Mouse (Mus musculus) liver, embryonic 14.5 days (tissue): ENCODE measurements at regions not wholly inside any gene's neighbourhood (a gene's known extent, or its start where the extent isn't known, plus 50 kb on each side); places are given as distances from the start of the nearest gene placed in this dataset.

Experiments
- ATAC-seq: fragments of 200-750 bp; cut with Nextera tagmentation; 2 replicates; pipeline ENCODE4 v1.8.0; 2017; ENCODE audit warnings: moderate number of reproducible peaks, mild to moderate bottlenecking, moderate library complexity; ENCODE audit not compliant: insufficient read depth
- DNase-seq, 3 experiments: peaks; one replicate each; pipeline ENCODE4 v3.0.0-alpha.2; 2012 to 2013; ENCODE audit warnings: low read depth in 3 of 3, low spot score in 3 of 3
- H3K27ac ChIP-seq: fragments of 300-500 bp; sonication (generic); 2 replicates; pipeline ENCODE4 v1.5.1; 2014; ENCODE audit warnings: moderate library complexity, mild to moderate bottlenecking, control low read depth, inconsistent platforms
- H3K27me3 ChIP-seq: fragments of 300-500 bp; sonication (generic); 2 replicates; pipeline ENCODE4 v1.6.1; 2014; ENCODE audit warnings: mild to moderate bottlenecking, low read length, moderate library complexity; ENCODE audit not compliant: control insufficient read depth, insufficient read depth
- H3K36me3 ChIP-seq: fragments of 300-500 bp; sonication (generic); replicated peaks from 2 replicates; pipeline ENCODE4 v1.6.1; 2014; ENCODE audit warnings: low read depth; ENCODE audit not compliant: control insufficient read depth, insufficient read depth
- H3K4me1 ChIP-seq, 2 experiments: fragments of 200-500 bp in 1 of 2; fragments of 300-500 bp in 1 of 2; sonication (generic) in 1 of 2; replicated peaks; 2 replicates each; pipeline ENCODE4 v1.6.1; 2012 to 2014; ENCODE audit warnings: antibody characterized with exemption in 1 of 2, inconsistent platforms in 1 of 2, low read length in 1 of 2; ENCODE audit not compliant: control insufficient read depth in 2 of 2, insufficient read depth in 2 of 2
- H3K4me2 ChIP-seq: fragments of 300-500 bp; sonication (generic); 2 replicates; pipeline ENCODE4 v1.6.1; 2014; ENCODE audit warnings: low read depth, mild to moderate bottlenecking, control low read depth, moderate library complexity
- H3K4me3 ChIP-seq, 2 experiments: fragments of 200-500 bp in 1 of 2; fragments of 300-500 bp in 1 of 2; sonication (generic) in 1 of 2; 2 replicates each; pipeline ENCODE4 v1.5.1; 2012 to 2014; ENCODE audit warnings: low read depth in 2 of 2, low read length in 2 of 2, mild to moderate bottlenecking in 2 of 2, control low read depth in 1 of 2, inconsistent platforms in 1 of 2, moderate library complexity in 1 of 2; ENCODE audit not compliant: insufficient read depth in 1 of 2
- H3K9ac ChIP-seq: fragments of 300-500 bp; sonication (generic); replicated peaks from 2 replicates; pipeline ENCODE4 v1.6.1; 2014; ENCODE audit warnings: mild to moderate bottlenecking, control low read depth, moderate library complexity
- H3K9me3 ChIP-seq: fragments of 300-500 bp; sonication (generic); 2 replicates; pipeline ENCODE4 v1.6.1; 2016; ENCODE audit warnings: low read length, mixed read lengths; ENCODE audit not compliant: control insufficient read depth
- CTCF ChIP-seq: IDR thresholded peaks from 2 replicates; pipeline ENCODE4 v1.5.1; 2016; ENCODE audit warnings: antibody characterized with exemption, low read depth, control low read depth
- EP300 ChIP-seq: IDR thresholded peaks from 2 replicates; pipeline ENCODE4 v1.6.1; 2016; ENCODE audit warnings: antibody characterized with exemption, low read depth
- WGBS: fragments of 180-500 bp; shearing (Covaris S2); extraction: QIAGEN DNeasy Blood & Tissue Kit; methylation state at CpG from one replicate; pipeline ENCODE4 v1.1.7; 2014; ENCODE audit not compliant: insufficient replicate concordance; 5-methylcytosine and 5-hydroxymethylcytosine counted together

DNA sequence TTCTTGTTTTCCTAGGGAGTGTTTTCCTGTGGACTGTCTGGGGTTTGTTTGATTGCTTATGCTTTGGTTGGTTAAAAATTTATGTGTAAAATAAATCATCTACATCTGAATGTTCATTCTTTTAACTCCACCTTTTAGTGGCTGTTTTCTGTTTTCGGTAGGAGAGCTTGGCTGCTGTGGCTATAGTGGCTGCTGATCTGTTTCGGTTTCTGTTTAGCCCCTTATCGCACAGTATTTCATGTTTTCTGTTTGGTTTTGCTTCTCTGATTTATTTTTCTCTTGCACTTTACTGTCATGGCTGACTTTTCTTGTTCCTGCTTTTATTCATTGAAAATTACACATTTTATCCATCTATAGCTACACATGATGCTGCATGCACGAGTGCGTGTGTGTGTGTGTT, 206.0 kb upstream of the Hs6st1 start:
- H3K9ac ChIP-seq: no peak overlapping the region
- 65% methylated on average over 5 of the region's 5 CpGs for WGBS
- no peak overlapping the region for H3K4me2 ChIP-seq
- no peaks in the 10 kb centered on the region for H3K36me3 ChIP-seq
- H3K9me3 ChIP-seq: no peaks in the 10 kb centered on the region
- no peak for TF ChIP-seq CTCF
- TF ChIP-seq EP300: no peak
- ATAC-seq: no peak
- H3K27me3 ChIP-seq: no peaks in the 10 kb centered on the region
- no peak overlapping the region for H3K27ac ChIP-seq
- no peaks in the 10 kb centered on the region for H3K4me1 ChIP-seq
- no peak overlapping the region for H3K4me3 ChIP-seq
- no peak for DNase-seq

GRCm38 (mm10) chr1:35862661-35863060, 205.5 kb upstream of the Hs6st1 start:
- Histone ChIP-seq H3K36me3 (no peaks in the 10 kb centered on the region), H3K27me3 (no peaks in the 10 kb centered on the region), H3K27ac (no peak overlapping the region), H3K4me3 (no peak overlapping the region), H3K4me1 (no peaks in the 10 kb centered on the region), H3K9ac (no peak overlapping the region), H3K4me2 (no peak overlapping the region), H3K9me3 (no peaks in the 10 kb centered on the region)
- TF ChIP-seq EP300 (no peak), CTCF (no peak)
- WGBS: 41% methylated on average over 2 of the region's 2 CpGs
- DNase-seq (no peak), ATAC-seq (no peak)

DNA sequence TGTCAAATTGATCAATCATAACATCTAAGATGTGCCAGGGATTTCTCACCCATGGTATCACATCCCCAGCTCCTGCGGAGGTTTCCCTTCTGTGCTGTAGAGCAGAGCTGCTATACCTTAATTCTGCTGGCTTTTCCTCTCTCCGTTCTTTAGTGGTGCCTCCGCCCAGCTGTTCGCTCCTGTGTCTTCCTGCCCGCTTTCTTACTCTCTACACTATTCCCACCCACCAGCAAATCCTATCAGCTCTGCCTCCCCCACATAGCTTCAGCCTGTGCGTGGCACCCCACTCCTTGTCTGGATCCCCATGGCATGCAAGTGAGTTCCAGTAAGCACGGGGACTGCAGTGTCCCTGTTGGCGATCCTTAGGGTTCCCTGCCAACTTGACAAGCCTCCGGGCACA, 204.0 kb upstream of the Hs6st1 start:
- H3K4me3 ChIP-seq: no peak overlapping the region
- H3K27me3 ChIP-seq: no peaks in the 10 kb centered on the region
- H3K9ac ChIP-seq: no peak overlapping the region
- 67% methylated on average over 9 of the region's 9 CpGs for WGBS
- ATAC-seq (no peak), DNase-seq (no peak)
- no peaks in the 10 kb centered on the region for H3K9me3 ChIP-seq
- H3K36me3 ChIP-seq: no peaks in the 10 kb centered on the region
- 0 out of 4 replicates have a peak, but pooled peaks cover 0 to 1% of the 10 kb centered on the region in 2 experiments for H3K4me1 ChIP-seq
- no peak overlapping the region for H3K27ac ChIP-seq
- H3K4me2 ChIP-seq: no peak overlapping the region
- TF ChIP-seq CTCF (no peak), EP300 (no peak)

GRCm38 (mm10) chr1:35865263-35865662, 202.9 kb upstream of the Hs6st1 start:
- Histone ChIP-seq H3K9ac (no peak overlapping the region), H3K9me3 (no peaks in the 10 kb centered on the region), H3K4me2 (no peak overlapping the region), H3K27ac (no peak overlapping the region), H3K36me3 (no peaks in the 10 kb centered on the region), H3K4me1 (peaks cover 0 to 7% of the 10 kb centered on the region in 2 experiments; a peak in 2 of 4 replicates), H3K27me3 (no peaks in the 10 kb centered on the region), H3K4me3 (no peak overlapping the region)
- ATAC-seq (no peak), DNase-seq (no peak)
- 64% methylated on average over 6 of the region's 6 CpGs for WGBS
- TF ChIP-seq CTCF (no peak), EP300 (no peak)

GRCm38 (mm10) chr1:35866643-35867042, 201.6 kb upstream of the Hs6st1 start:
- 61% methylated on average over 12 of the region's 12 CpGs for WGBS
- Histone ChIP-seq H3K4me1 (peaks cover 0 to 12% of the 10 kb centered on the region in 2 experiments; a peak in 2 of 4 replicates), H3K27me3 (no peaks in the 10 kb centered on the region), H3K9me3 (no peaks in the 10 kb centered on the region), H3K4me2 (no peak overlapping the region), H3K4me3 (no peak overlapping the region), H3K36me3 (no peaks in the 10 kb centered on the region), H3K9ac (no peak overlapping the region), H3K27ac (no peak overlapping the region)
- no peak for TF ChIP-seq EP300
- TF ChIP-seq CTCF: no peak
- DNase-seq (no peak), ATAC-seq (no peak)
